Mouse (Mus musculus) mouse trophoblast stem cell (cell line): Measurements from ENCODE around the gene Macrod2.

Experiments used
- in situ Hi-C, 2 experiments: fragments of 300-500 bp; cut with MseI, MboI; formaldehyde crosslinking; loops; 2 replicates in 1 of 2; 3 replicates in 1 of 2; pipeline ENCODE4 v1.15.1; 2025

Macrod2 gene

DNA sequence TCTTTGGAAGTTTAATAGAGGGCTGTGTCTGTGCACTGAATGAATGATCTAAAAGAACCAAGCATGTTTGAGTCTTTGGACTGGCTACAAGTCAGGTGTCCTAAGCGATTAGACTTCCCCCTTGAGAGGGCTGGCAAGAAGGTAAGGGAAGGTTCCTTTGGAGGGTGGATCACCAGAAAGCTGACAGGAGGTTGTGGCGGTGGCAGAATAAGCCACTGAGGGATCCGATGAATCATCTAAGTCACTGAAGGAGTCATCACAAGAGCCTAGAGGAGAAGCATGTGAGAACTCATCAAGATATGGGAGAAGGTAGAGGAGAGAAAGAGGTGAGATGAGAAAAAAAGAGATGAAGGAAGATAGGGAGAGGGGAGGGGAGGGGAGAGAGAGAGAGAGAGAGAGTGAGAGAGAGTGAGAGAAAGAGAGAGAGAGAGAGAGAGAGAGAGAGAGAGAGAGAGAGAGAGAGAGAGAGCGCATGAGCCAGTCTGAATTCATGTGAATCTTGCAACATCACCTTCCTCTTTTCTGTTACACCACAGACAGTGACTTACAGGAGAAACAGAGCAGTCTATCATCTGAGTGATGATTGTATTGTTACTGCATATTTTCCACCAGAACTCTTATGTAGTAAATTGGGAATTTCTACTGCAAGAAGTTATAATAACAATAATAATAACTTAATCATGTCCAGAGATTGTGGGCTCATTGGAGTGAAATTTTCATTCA lies 398.9 kb downstream of the Macrod2 start:
- in situ Hi-C loops: no loop called here

DNA sequence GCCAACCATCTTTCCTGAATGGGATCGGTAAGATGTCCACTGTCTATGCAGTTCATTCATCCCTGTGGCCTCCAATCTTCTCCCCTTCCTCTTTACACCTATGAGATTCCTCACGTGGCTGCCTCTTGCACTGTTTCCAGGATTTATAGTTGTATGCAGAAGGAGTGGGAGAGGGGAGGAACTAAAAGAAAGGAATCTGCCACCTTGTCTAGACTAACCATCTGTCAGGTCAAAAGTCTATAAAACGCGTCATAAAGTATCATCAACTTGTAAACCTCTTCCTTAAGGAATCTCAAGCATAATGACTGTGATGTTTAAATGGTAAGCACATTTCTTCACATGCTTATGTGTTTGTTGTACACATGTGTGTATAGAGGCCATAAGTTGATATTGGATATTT lies 416.6 kb downstream of the Macrod2 start:
- in situ Hi-C loops: no loop called here

DNA sequence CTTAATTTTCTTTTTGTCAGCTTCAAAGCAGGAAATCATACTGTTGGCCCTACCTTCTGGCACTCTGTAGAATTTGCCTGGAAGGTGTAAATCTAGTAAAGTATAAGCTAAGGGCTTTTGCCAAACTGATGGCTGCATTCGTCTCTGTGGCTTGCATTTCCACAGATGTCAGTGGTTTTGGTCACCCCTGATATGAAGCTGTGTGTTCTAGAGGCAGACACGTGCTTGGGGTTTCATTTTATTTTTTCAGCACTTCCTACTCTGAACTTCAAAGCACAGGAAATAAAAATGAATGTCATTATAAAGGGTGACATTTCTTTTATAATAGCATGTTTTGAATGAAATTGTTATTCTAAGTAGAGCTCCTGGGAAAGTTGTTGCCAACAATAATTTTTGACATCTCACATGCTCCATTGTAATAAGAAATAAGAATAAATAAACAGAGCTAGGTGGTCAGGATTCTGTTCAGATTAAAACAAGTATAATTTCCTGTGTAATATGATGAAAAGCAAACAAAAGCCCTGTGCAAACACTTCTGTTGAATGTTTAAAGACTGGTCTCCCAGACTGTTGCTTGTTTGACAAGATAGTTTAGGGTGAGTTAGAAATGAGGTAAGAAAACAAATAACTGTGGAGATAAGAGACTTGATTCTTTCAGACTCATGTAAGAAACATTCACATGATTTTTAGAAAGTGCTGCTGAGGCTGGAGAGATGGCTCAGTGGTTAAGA lies 424.4 kb downstream of the Macrod2 start:
- in situ Hi-C loops: no loop called here

DNA sequence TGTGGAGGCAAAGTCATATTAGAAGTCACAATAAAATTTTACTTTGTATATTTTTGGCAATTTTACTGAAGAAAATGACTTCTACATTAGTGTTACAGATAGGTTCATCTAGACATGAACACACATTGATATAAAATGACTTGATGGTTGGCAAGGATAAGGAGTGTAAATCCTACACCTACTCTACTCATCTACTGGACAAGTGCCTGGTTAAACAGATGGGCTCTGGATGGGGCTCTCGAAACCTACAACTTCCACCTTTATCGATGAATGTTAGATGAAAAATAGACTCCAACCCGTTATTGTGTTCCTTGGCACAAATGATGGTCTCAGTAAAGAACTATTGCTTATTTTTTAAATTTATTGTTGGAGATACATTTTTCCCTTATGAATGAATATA lies 427.3 kb downstream of the Macrod2 start:
- in situ Hi-C loops: no loop called here

DNA sequence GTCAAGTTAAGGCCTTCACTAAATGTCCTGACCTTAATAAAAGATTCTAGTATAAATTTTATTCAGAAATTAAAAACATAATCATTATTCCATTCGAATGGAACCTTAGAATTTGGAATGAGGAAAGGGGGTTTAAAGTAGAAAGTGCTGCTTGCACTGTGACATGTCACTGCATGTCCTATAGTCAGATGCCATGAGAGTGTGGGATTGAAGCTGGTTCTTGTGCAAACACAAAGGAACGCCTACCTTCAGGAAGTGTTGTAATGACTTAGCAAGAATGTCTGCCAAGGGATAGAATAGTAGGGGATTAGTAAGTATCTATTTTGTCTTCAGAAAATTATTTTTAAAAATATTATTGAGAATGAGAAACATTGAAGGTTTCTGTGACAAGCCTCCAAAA lies 431.1 kb downstream of the Macrod2 start:
- in situ Hi-C loops: no loop called here

DNA sequence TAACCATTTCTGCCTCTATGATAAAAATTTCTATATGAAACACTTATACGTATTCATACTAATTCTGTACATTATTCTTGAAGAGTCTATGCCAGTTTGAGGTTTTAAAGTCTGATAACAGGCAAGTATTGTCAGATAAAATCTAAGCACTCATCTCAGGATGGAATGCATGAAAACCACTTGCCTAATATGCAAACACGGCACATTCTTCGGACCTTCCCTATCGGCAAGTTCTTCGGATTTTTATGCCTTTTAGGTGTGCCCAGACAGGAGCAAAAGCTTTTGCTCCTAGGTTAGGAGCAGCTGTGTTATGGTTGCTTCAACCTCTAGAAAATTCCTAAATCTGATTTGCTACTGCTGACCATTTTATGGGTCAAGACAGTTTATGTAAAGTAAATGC lies 433.8 kb downstream of the Macrod2 start:
- in situ Hi-C loops: no loop called here

DNA sequence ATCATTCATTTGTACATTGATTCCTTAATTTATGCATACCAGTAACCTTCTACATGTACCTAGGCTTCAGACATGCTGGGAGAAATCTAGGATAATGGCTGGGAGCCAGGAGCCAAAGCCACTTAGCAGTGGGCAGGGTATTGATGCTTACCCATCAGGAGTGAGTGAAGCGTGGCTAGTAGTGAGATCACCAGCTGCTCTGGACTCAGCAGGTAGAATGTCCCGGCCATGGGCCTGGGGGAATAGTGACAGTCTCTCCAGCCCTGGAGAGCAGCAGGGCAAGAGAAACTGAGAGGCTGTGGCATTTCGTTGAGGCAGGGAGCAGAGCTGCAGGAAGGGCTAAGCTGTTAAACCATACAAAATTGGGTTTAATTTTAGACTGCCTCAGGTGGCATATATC lies 435.0 kb downstream of the Macrod2 start:
- in situ Hi-C loops: no loop called here

DNA sequence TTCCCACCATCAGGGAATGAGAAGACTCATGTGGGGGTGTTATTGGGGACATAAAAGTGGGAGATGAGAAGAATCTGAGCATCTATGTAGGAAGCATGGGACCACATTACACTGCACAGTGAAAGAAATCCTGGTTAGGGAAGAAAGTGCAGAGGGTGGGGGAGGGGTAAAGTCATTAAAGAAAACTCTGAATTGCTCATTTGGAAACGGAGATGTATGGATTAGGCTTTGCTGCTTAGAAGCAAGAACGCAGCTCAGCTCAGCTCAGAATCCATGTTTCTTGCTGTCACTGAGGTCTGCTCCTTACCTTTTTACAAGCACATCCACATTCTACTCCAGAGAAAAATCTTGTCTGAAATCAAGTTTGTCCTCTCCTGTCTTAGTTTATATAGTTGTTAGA lies 444.3 kb downstream of the Macrod2 start:
- in situ Hi-C loops: no loop called here

DNA sequence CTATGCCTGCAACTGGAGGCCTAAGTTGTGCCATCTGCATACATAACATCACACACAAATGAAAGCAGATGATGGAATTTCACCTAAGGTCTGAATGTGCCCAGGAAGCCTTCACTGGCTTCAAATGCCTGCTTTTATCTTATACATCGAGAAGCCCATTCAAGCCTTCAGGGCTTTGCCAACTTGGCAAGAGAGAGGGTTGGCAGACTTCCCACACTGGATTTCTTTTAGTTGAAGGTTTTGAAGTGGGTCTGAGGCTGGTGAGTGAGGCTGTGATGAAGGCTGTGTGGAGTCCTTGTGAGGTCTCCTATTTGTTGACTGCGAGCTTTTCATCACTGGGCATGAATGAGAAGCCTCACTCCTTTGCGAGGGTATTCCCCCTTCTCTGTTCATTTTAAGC lies 444.8 kb downstream of the Macrod2 start:
- in situ Hi-C loops: no loop called here

DNA sequence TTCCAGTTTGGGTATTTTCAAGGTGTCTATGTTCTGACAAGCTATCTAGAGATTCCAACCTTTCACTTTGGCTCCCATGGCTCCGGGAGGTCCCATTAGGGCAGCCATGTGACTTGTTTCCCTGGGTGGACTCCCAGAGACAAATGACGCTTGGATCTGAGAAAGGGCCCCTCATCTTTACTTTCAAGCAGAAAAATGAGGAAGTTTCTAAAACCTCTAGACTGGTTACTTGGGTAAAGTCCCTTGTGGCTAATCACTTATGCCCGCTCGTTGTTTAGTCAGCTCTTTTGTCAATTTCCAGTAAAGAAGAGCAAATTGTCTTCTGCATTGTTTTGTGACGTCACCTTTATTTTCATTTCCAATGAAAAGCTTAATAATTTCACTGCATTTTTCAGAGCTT lies 448.9 kb downstream of the Macrod2 start:
- in situ Hi-C loops: no loop called here

DNA sequence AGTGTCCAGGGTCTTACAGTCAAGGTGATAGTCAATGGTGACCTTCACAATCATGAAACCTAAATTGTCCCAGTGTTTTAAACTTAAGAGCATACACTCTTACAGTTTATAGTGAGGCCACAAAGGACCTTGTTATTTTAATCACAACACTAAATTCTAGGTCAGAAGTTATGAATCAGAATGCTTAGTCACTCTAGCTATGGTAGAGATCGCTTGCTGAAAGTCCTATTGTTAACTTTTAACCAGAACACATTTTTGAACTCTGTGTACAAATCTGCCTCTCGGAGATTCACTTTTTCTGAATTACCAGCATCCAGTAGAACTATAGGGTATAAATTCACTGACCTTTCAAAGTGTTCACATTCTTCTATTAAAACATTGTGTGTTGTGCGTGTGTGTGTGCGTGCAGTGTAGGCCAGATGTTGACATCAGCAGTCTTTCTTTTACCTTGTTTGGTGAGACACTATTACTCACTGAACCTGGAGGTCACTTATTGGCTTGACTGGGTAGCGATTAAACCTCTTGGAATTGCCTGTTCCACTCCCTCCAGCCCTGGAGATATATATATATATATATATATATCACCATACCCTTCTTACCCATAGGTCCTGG lies 452.8 kb downstream of the Macrod2 start:
- in situ Hi-C loops: no loop called here

DNA sequence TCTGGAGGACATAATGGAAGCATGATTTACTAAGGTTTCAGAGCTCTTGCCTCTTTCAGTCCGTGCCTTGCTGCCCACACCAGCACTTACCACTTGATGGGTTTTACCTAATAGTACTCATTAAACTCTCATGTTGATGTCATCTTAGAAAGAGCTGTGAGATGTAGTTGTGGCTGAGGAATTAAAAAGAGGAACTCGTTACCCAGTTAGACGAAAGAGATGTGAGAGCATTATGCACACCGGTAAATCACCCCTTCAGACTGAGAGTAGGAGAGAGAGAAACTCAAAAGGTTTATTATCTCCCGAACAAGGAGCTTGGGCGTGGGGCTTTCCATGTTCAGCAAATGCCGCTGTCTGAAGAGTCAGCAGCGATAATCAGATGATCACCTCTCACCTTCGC lies 458.4 kb downstream of the Macrod2 start:
- in situ Hi-C loops: no loop called here

DNA sequence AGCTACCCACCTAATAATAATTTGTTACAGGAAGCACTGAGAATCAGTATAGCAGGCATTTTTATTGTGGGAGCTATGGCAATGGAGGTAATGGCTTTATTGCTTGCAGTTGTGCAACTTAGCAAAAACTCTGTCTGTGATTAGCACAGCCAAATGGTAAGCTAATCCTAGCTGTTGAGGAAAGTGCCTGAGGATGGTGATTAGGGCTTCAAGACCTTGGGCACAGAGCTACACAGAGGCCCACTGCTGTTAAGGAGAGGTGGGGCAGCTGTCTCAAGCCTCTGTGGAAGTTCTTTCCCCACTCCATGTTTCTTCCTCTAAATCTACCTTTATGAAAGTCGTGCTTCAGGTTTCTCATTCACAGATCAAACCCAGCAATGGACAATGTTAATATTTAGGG lies 466.2 kb downstream of the Macrod2 start:
- in situ Hi-C loops: no loop called here

DNA sequence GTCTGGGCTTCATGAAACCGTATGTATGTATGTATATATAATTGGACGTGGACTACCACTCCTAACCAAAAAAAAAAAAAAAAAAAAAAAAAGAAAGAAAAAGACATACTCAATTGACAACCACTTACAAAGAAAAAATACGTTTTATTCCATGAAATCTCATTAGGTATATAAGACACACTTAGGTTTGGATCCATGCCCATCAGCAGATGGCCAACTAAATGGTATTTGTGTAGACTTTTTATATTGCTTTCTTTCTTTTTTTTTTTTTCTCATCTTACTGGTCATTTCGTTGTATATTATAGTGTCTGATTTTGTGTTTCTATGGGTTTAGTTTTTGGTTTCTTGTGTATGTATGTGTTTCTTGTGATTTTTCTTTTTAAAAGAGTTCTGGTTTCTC lies 467.6 kb downstream of the Macrod2 start:
- in situ Hi-C loops: no loop called here

DNA sequence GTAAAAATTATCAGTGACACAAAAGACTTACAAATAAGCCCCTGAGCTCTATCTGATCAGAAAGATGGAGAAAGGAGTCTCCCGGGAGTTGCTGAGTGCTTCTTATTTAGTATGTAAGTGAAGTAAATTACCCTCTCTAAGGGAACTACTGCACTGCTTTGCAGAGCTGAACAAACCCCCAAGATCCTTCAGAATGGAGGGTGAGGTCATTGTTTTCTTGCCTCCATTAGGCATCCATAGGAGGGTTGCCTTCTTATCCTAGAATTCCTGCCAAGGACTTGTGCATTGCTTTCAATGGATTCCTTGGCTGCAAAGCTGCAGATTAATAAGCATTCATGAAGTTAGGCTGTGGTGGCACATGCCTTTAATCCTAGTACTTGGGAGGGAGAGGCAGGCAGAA lies 470.5 kb downstream of the Macrod2 start:
- in situ Hi-C loops: no loop called here

DNA sequence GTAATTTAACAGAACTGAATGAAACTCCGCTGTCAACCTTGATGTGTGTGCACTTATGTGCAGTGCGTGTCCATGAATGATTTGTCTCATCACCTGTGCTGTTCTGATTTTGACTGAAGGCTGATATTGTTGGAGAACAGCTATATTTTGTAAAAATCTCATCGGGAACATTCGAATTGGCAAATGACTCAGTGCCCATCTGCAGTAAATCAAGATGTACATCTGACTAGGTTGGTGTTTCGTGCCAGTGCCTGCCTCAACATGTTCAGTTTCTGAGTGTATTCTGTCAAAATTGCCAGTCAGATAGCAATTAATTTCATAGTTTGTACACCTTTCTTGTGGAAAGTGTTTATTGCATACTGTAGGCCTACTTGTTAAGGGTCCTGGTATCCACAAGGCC lies 472.0 kb downstream of the Macrod2 start:
- in situ Hi-C loops: no loop called here

DNA sequence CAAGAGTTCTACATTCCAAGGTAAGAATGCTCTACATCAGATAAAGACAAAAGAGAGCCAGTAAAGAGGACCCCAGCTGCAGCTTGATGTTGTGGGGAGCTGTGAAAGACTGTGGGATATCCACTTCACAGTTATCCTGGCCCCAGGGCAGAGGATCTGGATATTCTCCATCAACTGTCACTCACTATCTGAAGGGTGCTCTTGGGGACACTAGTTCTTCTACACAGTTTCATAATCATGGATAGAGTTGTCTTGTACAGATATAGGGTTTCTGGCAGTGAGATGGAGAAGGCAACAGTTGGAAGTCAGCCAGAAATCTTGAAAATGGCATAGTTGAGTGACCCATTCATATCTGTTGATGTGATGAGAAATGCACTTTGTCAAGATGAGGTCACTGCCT lies 490.1 kb downstream of the Macrod2 start:
- in situ Hi-C loops: no loop called here

DNA sequence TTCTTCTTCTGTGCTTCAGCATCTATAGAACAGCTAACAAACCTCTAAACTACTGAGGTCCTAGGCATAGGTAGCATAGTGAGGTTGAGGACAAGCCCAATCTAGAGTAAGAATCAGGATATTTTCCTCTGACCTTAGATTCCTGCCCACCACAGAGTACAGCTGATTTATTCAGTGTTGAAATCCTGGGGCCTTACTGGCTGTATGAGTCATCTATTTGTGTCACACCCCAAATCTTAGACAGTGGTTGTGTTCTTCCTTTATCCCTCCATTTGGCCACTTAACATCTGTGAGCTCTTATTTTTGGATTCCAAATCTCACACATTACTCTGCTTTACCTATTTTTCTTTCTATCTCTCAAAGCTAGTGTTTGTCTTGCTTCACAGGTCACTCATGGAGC lies 495.6 kb downstream of the Macrod2 start:
- in situ Hi-C loops: no loop called here

DNA sequence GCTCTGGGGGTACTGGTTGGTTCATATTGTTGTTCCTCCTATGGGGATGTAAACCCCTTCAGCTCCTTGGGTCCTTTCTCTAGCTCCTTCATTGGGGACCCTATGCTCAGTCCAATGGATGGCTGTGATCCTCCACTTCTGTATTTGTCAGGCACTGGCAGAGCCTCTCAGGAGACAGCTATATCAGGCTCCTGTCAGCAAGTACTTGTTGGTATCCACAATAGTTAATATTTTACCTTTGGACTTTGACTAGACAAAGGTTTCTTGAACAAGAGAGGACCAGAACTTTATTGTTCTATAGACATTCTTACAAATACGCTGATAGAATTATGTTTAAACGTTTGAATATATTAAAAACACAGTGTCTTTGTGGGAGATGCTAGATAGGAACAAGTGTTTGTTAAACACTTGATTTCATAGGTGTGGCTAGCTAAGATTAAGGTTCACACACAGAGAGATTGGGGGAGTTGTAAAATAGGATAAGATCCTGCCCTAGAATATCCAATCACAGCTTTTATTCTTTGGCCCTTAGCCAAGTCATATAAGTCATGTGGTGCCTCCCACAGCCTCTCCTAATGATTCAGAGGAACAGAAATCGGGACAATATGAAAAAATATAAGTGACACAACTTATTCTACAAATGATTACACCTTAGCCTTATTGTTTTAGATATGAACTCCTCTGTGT lies 501.4 kb downstream of the Macrod2 start:
- in situ Hi-C loops: no loop called here

DNA sequence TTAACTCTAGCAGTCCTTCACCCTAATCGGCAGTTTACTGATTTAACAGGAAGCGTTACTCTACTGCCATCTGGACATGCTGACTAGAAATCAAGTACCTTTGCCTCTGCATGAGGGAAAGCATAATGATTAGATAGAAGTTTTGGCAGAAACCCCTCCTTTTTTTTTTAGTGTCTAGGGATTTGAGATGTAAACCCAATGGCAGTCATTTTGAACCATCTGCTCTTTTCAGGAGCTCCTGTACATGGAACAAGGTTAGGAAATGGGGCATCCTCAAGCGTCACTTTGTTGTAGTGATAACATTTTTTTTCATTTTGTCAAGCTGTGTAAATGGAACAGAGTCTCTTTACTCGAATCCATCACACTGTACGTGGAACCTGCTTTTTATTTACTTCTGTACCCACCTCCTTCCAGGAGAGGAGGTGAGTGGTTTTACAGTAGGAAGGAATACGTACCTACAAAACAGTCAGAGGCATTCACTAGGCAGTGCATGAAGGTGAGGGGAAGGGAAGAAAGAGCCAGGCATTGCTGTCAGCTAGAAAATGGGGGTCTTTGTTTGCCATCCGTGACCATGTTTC lies 503.4 kb downstream of the Macrod2 start:
- in situ Hi-C loops: no loop called here

DNA sequence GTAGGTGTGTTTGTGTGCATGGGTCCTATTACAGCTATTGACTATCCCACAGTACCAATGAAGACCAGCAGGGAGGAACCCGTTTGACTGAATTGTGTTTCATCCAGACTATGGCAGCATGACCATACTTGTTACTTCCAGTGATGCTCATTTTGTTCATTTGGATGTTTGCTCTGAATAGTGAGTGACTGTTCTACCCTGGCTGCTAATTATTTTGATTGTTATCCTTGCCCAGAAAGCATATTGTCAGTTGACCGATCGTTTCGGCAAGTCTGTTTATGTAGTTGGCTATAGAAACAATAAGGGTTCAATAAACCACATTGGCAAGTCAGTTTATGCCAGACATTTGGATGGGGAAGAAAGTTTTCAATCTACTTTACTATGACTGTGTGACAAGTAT lies 510.2 kb downstream of the Macrod2 start:
- in situ Hi-C loops: no loop called here

DNA sequence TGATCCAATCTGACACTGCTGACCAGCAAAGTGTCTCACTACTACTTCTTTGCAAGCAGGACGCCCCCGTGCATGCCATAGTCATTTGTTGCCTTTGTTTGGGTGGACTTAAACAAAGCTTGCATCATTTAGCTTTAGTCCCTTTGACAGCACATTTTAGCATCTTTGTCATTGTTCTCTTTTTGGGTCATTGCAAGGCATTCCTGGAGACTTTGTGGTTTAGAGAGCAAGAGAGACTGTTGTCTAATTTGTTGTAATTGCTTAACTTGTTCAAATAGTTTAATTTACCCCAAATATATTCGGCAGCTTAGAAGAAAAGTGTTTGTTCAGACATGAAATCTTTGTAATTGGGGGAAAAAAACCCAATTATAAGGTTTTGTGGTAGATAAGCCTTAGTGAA lies 511.0 kb downstream of the Macrod2 start:
- in situ Hi-C loops: no loop called here
